Mouse (Mus musculus): ENCODE measurements around the gene Kcnj13.

- TF ChIP-seq CTCF (conservative IDR thresholded peaks at IDR 0.05; ENCODE audit: insufficient read depth, insufficient read length, low read depth, low read length): no peak
- no peak for TF ChIP-seq POLR2A (IDR thresholded peaks at IDR 0.05; ENCODE audit: low read depth, low read length)
These were observed 16.4 kb downstream of the Kcnj13 start for GRCm38 (mm10) chr1:87378024-87378560.

Measured in kidney, adult 2 months (tissue).